Mouse (Mus musculus) heart, embryonic 14.5 days (tissue): ENCODE data around the gene Sh3pxd2a. TPM values are rescaled to one million over a fixed set of nuclear protein-coding genes. Genes with fewer than 3 reads are reported as not detected.

Source experiments
- ATAC-seq: fragments of 200-750 bp; cut with Nextera tagmentation; 2 replicates; pipeline ENCODE4 v1.8.0; 2017; ENCODE audit warnings: low read depth, moderate TSS enrichment; ENCODE audit not compliant: insufficient number of reproducible peaks, insufficient read depth, low FRiP score
- H3K27ac ChIP-seq, 2 experiments: fragments of 200-500 bp in 1 of 2; fragments of 300-500 bp in 1 of 2; sonication (generic) in 1 of 2; replicated peaks in 1 of 2; 2 replicates each; pipeline ENCODE4 v1.5.1; 2012 to 2014; ENCODE audit warnings: low read depth in 2 of 2, low read length in 2 of 2, control low read depth in 1 of 2, mild to moderate bottlenecking in 1 of 2, mixed read lengths in 1 of 2; ENCODE audit not compliant: control insufficient read depth in 1 of 2, insufficient read depth in 1 of 2
- H3K27me3 ChIP-seq: fragments of 300-500 bp; sonication (generic); 2 replicates; pipeline ENCODE4 v1.6.1; 2014; ENCODE audit warnings: mild to moderate bottlenecking, low read length, control low read depth; ENCODE audit not compliant: control insufficient read depth, insufficient read depth
- H3K36me3 ChIP-seq: fragments of 300-500 bp; sonication (generic); 2 replicates; pipeline ENCODE4 v1.6.1; 2014; ENCODE audit warnings: mild to moderate bottlenecking, control low read depth, low read length, mixed read lengths; ENCODE audit not compliant: control insufficient read depth, insufficient read depth
- H3K4me1 ChIP-seq, 2 experiments: fragments of 200-500 bp in 1 of 2; fragments of 300-500 bp in 1 of 2; sonication (generic) in 1 of 2; 2 replicates each; pipeline ENCODE4 v1.6.1; 2012 to 2014; ENCODE audit warnings: low read length in 2 of 2, control low read depth in 1 of 2, mixed read lengths in 1 of 2; ENCODE audit not compliant: control insufficient read depth in 2 of 2, insufficient read depth in 2 of 2
- H3K4me2 ChIP-seq: fragments of 300-500 bp; sonication (generic); 2 replicates; pipeline ENCODE4 v1.6.1; 2014; ENCODE audit warnings: mild to moderate bottlenecking, low read length
- H3K4me3 ChIP-seq, 2 experiments: fragments of 200-500 bp in 1 of 2; fragments of 300-500 bp in 1 of 2; sonication (generic) in 1 of 2; 2 replicates each; pipeline ENCODE4 v1.5.1; 2012 to 2014; ENCODE audit warnings: low read length in 2 of 2, mild to moderate bottlenecking in 2 of 2, control low read depth in 1 of 2, low read depth in 1 of 2, moderate library complexity in 1 of 2; ENCODE audit not compliant: control insufficient read depth in 1 of 2, insufficient read depth in 1 of 2
- H3K9ac ChIP-seq: fragments of 300-500 bp; sonication (generic); 2 replicates; pipeline ENCODE4 v1.6.1; 2014; ENCODE audit warnings: mild to moderate bottlenecking, low read length
- H3K9me3 ChIP-seq: fragments of 300-500 bp; sonication (generic); 2 replicates; pipeline ENCODE4 v1.6.1; 2016; ENCODE audit warnings: low read length, control low read depth; ENCODE audit not compliant: control insufficient read depth
- WGBS: fragments of 180-500 bp; shearing (Covaris S2); extraction: QIAGEN DNeasy Blood & Tissue Kit; methylation state at CpG from one replicate; pipeline ENCODE4 v1.1.7; 2014; 5-methylcytosine and 5-hydroxymethylcytosine counted together
- polyA plus RNA-seq: library from polyadenylated mRNA; unstranded; fragments of >200 nt; fragmentation: Nextera tagmentation; extraction: Ambion mirVana; gene quantifications from 2 replicates; pipeline ENCODE4 v1.2.1, GENCODE M21; 2014

The Sh3pxd2a gene
- polyA plus RNA-seq, 1 experiment from 2014 or later = 9.7 TPM

- H3K4me3 ChIP-seq = no peak overlapping the region
- H3K9ac ChIP-seq = peak overlapping the region; percentile 41; the same call in 1 of the 2 replicates
- ATAC-seq = no peak
- H3K4me2 ChIP-seq = no peak overlapping the region
- peaks cover 8% of the 10 kb centered on the region; the same call in 1 of the 2 replicates for H3K36me3 ChIP-seq
- no peaks in the 10 kb centered on the region for H3K9me3 ChIP-seq
- peak overlapping the region in 1 of 2 experiments; percentile 35; a peak in 1 of 4 replicates for H3K27ac ChIP-seq
- H3K27me3 ChIP-seq = no peaks in the 10 kb centered on the region
- H3K4me1 ChIP-seq = peaks cover 11 to 12% of the 10 kb centered on the region in 2 experiments; a peak in 3 of 4 replicates
- 20% methylated on average over 4 of the region's 4 CpGs for WGBS
Observed at GRCm38 (mm10) chr19:47498942-47499341, 34.7 kb upstream of the Sh3pxd2a start.

- Histone ChIP-seq H3K9ac (no peak overlapping the region), H3K27ac (no peak overlapping the region), H3K36me3 (peaks cover 8% of the 10 kb centered on the region; the same call in 1 of the 2 replicates), H3K9me3 (no peaks in the 10 kb centered on the region), H3K4me2 (no peak overlapping the region), H3K27me3 (no peaks in the 10 kb centered on the region), H3K4me3 (no peak overlapping the region), H3K4me1 (peaks cover 18 to 19% of the 10 kb centered on the region in 2 experiments; a peak in 3 of 4 replicates)
- ATAC-seq = no peak
- 85% methylated on average over 6 of the region's 6 CpGs for WGBS
Observed at GRCm38 (mm10) chr19:47497736-47498135, 33.5 kb upstream of the Sh3pxd2a start.

- H3K4me2 ChIP-seq = no peak overlapping the region
- peaks cover 18 to 20% of the 10 kb centered on the region in 2 experiments; a peak in 3 of 4 replicates for H3K4me1 ChIP-seq
- no peaks in the 10 kb centered on the region for H3K27me3 ChIP-seq
- H3K9ac ChIP-seq = no peak overlapping the region
- H3K9me3 ChIP-seq = no peaks in the 10 kb centered on the region
- WGBS = 87% methylated on average over 9 of the region's 9 CpGs
- ATAC-seq = no peak
- no peak overlapping the region for H3K27ac ChIP-seq
- H3K36me3 ChIP-seq = peaks cover 8% of the 10 kb centered on the region; the same call in 1 of the 2 replicates
- H3K4me3 ChIP-seq = no peak overlapping the region
Observed at GRCm38 (mm10) chr19:47497313-47497712, 33.1 kb upstream of the Sh3pxd2a start.

- H3K4me1 ChIP-seq = peaks cover 8 to 12% of the 10 kb centered on the region in 2 experiments; a peak in 3 of 4 replicates
- no peak overlapping the region for H3K27ac ChIP-seq
- 0 out of 2 replicates have a peak, but pooled peaks cover 3% of the 10 kb centered on the region for H3K9me3 ChIP-seq
- H3K4me3 ChIP-seq = no peak overlapping the region
- no peaks in the 10 kb centered on the region for H3K27me3 ChIP-seq
- no peaks in the 10 kb centered on the region for H3K36me3 ChIP-seq
- 58% methylated on average over 23 of the region's 23 CpGs for WGBS
- H3K9ac ChIP-seq = no peak overlapping the region
- H3K4me2 ChIP-seq = no peak overlapping the region
- no peak for ATAC-seq
Observed at GRCm38 (mm10) chr19:47493017-47493997, 29.1 kb upstream of the Sh3pxd2a start.

- no peaks in the 10 kb centered on the region for H3K36me3 ChIP-seq
- WGBS = 87% methylated on average over 6 of the region's 6 CpGs
- no peaks in the 10 kb centered on the region for H3K27me3 ChIP-seq
- no peak overlapping the region for H3K4me3 ChIP-seq
- H3K4me1 ChIP-seq = peaks cover 8 to 12% of the 10 kb centered on the region in 2 experiments; a peak in 3 of 4 replicates
- H3K4me2 ChIP-seq = no peak overlapping the region
- H3K9ac ChIP-seq = no peak overlapping the region
- no peak overlapping the region for H3K27ac ChIP-seq
- ATAC-seq = no peak
- H3K9me3 ChIP-seq = 0 out of 2 replicates have a peak, but pooled peaks cover 3% of the 10 kb centered on the region
Observed at GRCm38 (mm10) chr19:47492422-47492821, 28.2 kb upstream of the Sh3pxd2a start.

DNA sequence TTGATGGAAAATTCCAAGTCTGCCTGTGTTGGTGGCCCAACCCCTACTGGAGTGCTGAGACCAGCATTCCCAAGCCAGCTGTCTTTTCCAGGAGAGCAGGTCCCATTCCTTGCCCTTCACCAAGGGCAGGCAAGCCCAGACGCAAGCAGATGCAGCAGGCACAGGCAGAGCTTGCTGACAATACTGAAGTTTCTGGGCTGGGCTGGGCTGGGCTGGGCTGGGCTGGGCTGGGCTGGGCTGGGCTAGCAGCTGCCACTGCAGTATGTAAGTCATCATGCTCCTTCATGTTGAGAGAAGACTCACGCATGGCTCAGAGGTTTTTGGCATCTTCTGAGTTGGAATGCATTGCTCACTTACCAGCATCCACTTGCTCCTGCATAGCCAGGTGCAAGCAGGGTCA lies 27.7 kb upstream of the Sh3pxd2a start:
- Histone ChIP-seq H3K4me3 (no peak overlapping the region), H3K9me3 (0 out of 2 replicates have a peak, but pooled peaks cover 3% of the 10 kb centered on the region), H3K9ac (no peak overlapping the region), H3K4me2 (no peak overlapping the region), H3K27me3 (no peaks in the 10 kb centered on the region), H3K27ac (0 out of 4 replicates have a peak overlapping the region, but pooled peaks of 1 of the 2 experiments have one; percentile 45), H3K4me1 (peaks cover 8 to 15% of the 10 kb centered on the region in 2 experiments; a peak in 3 of 4 replicates), H3K36me3 (no peaks in the 10 kb centered on the region)
- 59% methylated on average over 2 of the region's 2 CpGs for WGBS
- ATAC-seq = peak; percentile 55; the same call in 1 of the 2 replicates

- H3K36me3 ChIP-seq = no peaks in the 10 kb centered on the region
- WGBS = 86% methylated on average over 3 of the region's 3 CpGs
- H3K27me3 ChIP-seq = no peaks in the 10 kb centered on the region
- H3K27ac ChIP-seq = no peak overlapping the region
- H3K9me3 ChIP-seq = 0 out of 2 replicates have a peak, but pooled peaks cover 3% of the 10 kb centered on the region
- no peak overlapping the region for H3K4me2 ChIP-seq
- H3K9ac ChIP-seq = no peak overlapping the region
- peaks cover 21 to 30% of the 10 kb centered on the region in 2 experiments for H3K4me1 ChIP-seq
- no peak overlapping the region for H3K4me3 ChIP-seq
- ATAC-seq = no peak
Observed at GRCm38 (mm10) chr19:47489233-47489632, 25.0 kb upstream of the Sh3pxd2a start.
